Mouse (Mus musculus): Measurements from ENCODE around the gene Slc9a3r2. TPM values are rescaled to one million over a fixed set of nuclear protein-coding genes. Genes with fewer than 3 reads are reported as not detected.
A peak's percentile ranks its signal among the peaks of the same experiment; 100 is the strongest.

The Slc9a3r2 gene
- 10 to 100 TPM; 27.8 to 52.9 TPM for total RNA-seq (2021)
- long read RNA-seq, experiment 1, transcript Slc9a3r2-201 (7 exons, 2,136 nt) = major isoform, 79 of 120 reads
- long read RNA-seq, experiment 1, transcript Slc9a3r2-202 (6 exons, 1,717 nt) = minor isoform, 17 of 120 reads
- long read RNA-seq, experiment 1, partial matches to known transcripts = 3 of 120 reads
- long read RNA-seq, experiment 1, other reads (novel, unspliced or antisense) = 16 of 120 reads
- long read RNA-seq, experiment 2, transcript Slc9a3r2-201 (7 exons, 2,136 nt) = major isoform, 47 of 81 reads
- long read RNA-seq, experiment 2, transcript Slc9a3r2-202 (6 exons, 1,717 nt) = minor isoform, 14 of 81 reads
- long read RNA-seq, experiment 2, partial matches to known transcripts = 2 of 81 reads
- long read RNA-seq, experiment 2, other reads (novel, unspliced or antisense) = 16 of 81 reads

- peak; percentile 81 for DNase-seq
- intact Hi-C loops (cut with DNase I) = no loop called here
- peak within 1 kb of the TSS; percentile 94 for H3K27ac ChIP-seq
These were observed at the start of gene Slc9a3r2 for GRCm38 (mm10) chr17:24650070-24650616. Gene Slc9a3r2 (minus strand): TSS chr17:24650327.

GRCm38 (mm10) chr17:24699473-24699872 is 49.3 kb upstream of the Slc9a3r2 start:
- no peak overlapping the region for H3K27ac ChIP-seq

More at GRCm38 (mm10) chr17:24650070-24650616, at the start of gene Slc9a3r2:
- no peak for TF ChIP-seq CTCF (IDR thresholded peaks at IDR 0.05)
- peak within 1 kb of the TSS; percentile 83 for H3K4me3 ChIP-seq

GRCm38 (mm10) chr17:24698715-24699114 is 48.6 kb upstream of the Slc9a3r2 start:
- intact Hi-C loops (cut with DNase I) = no loop called here
- Histone ChIP-seq H3K27ac (no peak overlapping the region), H3K4me3 (no peak overlapping the region)
- TF ChIP-seq CTCF (IDR thresholded peaks at IDR 0.05) = no peak
- no peak for DNase-seq

More at GRCm38 (mm10) chr17:24699473-24699872, 49.3 kb upstream of the Slc9a3r2 start:
- no peak overlapping the region for H3K4me3 ChIP-seq
- DNase-seq = no peak
- intact Hi-C loops (cut with DNase I) = no loop called here
- no peak for TF ChIP-seq CTCF (IDR thresholded peaks at IDR 0.05)

- Histone ChIP-seq H3K4me3 (no peak overlapping the region), H3K27ac (no peak overlapping the region)
- TF ChIP-seq CTCF (IDR thresholded peaks at IDR 0.05) = no peak
- no peak for DNase-seq
- intact Hi-C loops (cut with DNase I) = no loop called here
These were observed 47.9 kb upstream of the Slc9a3r2 start for GRCm38 (mm10) chr17:24697985-24698384.

GRCm38 (mm10) chr17:24696011-24696697 is 46.0 kb upstream of the Slc9a3r2 start, which contains the start of the genes Gfer and Noxo1:
Gene Gfer (minus strand): TSS chr17:24696156.
Gene Noxo1 (plus strand): TSS chr17:24696234.
- peak within 1 kb of the TSS; percentile 92 for H3K27ac ChIP-seq
- peak within 1 kb of the TSS; percentile 82 for H3K4me3 ChIP-seq
- DNase-seq = peak; percentile 96
- peak; percentile 48 for TF ChIP-seq CTCF (IDR thresholded peaks at IDR 0.05)
- intact Hi-C loops (cut with DNase I) = no loop called here

- no peak for DNase-seq
- intact Hi-C loops (cut with DNase I) = no loop called here
- TF ChIP-seq CTCF (IDR thresholded peaks at IDR 0.05) = no peak
These were observed 45.3 kb upstream of the Slc9a3r2 start for GRCm38 (mm10) chr17:24695326-24696010.

GRCm38 (mm10) chr17:24692385-24692784 is 42.3 kb upstream of the Slc9a3r2 start:
- no peak overlapping the region for H3K27ac ChIP-seq
- intact Hi-C loops (cut with DNase I) = no loop called here
- H3K4me3 ChIP-seq = no peak overlapping the region
- no peak for TF ChIP-seq CTCF (IDR thresholded peaks at IDR 0.05)
- no peak for DNase-seq

More at GRCm38 (mm10) chr17:24695326-24696010, 45.3 kb upstream of the Slc9a3r2 start:
- H3K4me3 ChIP-seq = peak overlapping the region; percentile 82
- peak overlapping the region; percentile 92 for H3K27ac ChIP-seq

GRCm38 (mm10) chr17:24689251-24690081 is 39.3 kb upstream of the Slc9a3r2 start, which contains the start of gene Syngr3:
Gene Syngr3 (minus strand): TSS chr17:24689955.
- no peak for TF ChIP-seq CTCF (IDR thresholded peaks at IDR 0.05)
- no peak for DNase-seq
- no peak within 1 kb of the TSS for H3K27ac ChIP-seq
- intact Hi-C loops (cut with DNase I) = no loop called here
- peak within 1 kb of the TSS; percentile 67 for H3K4me3 ChIP-seq

GRCm38 (mm10) chr17:24687599-24687998 is 37.5 kb upstream of the Slc9a3r2 start:
- intact Hi-C loops (cut with DNase I) = no loop called here
- DNase-seq = no peak

GRCm38 (mm10) chr17:24687146-24687595 is 37.0 kb upstream of the Slc9a3r2 start:
- no peak for TF ChIP-seq CTCF (IDR thresholded peaks at IDR 0.05)
- DNase-seq = peak; percentile 72
- H3K27ac ChIP-seq = no peak overlapping the region
- intact Hi-C loops (cut with DNase I) = no loop called here
- H3K4me3 ChIP-seq = peak overlapping the region; percentile 67

More at GRCm38 (mm10) chr17:24687599-24687998, 37.5 kb upstream of the Slc9a3r2 start:
- H3K27ac ChIP-seq = no peak overlapping the region
- H3K4me3 ChIP-seq = peak overlapping the region; percentile 67
- no peak for TF ChIP-seq CTCF (IDR thresholded peaks at IDR 0.05)

GRCm38 (mm10) chr17:24686514-24686913 is 36.4 kb upstream of the Slc9a3r2 start:
- TF ChIP-seq CTCF (IDR thresholded peaks at IDR 0.05) = no peak
- H3K27ac ChIP-seq = no peak overlapping the region
- DNase-seq = no peak
- H3K4me3 ChIP-seq = 0 out of 2 replicates have a peak overlapping the region, but pooled peaks have one; percentile 4
- intact Hi-C loops (cut with DNase I) = no loop called here
